Mouse (Mus musculus) heart, postnatal 0 days (tissue): ENCODE measurements around the gene Atp13a3. TPM values are rescaled to one million over a fixed set of nuclear protein-coding genes. Genes with fewer than 3 reads are reported as not detected.

Experiments used
- ATAC-seq: fragments of 200-750 bp; cut with Nextera tagmentation; 2 replicates; pipeline ENCODE4 v1.8.0; 2017; ENCODE audit warnings: low read depth, moderate number of reproducible peaks, moderate library complexity; ENCODE audit not compliant: insufficient read depth
- DNase-seq: peaks from one replicate; pipeline ENCODE4 v3.0.0-alpha.2; 2016; ENCODE audit warnings: low spot score
- H3K27ac ChIP-seq: fragments of 300-500 bp; sonication (generic); 2 replicates; pipeline ENCODE4 v1.5.1; 2014; ENCODE audit warnings: low read depth, mild to moderate bottlenecking
- H3K27me3 ChIP-seq: fragments of 300-500 bp; sonication (generic); 2 replicates; pipeline ENCODE4 v1.6.1; 2014; ENCODE audit warnings: low read length, mixed read lengths; ENCODE audit not compliant: control insufficient read depth, insufficient read depth
- H3K36me3 ChIP-seq: fragments of 300-500 bp; sonication (generic); replicated peaks from 2 replicates; pipeline ENCODE4 v1.6.1; 2014; ENCODE audit warnings: low read length, mixed read lengths; ENCODE audit not compliant: control insufficient read depth, insufficient read depth
- H3K4me1 ChIP-seq: fragments of 300-500 bp; sonication (generic); 2 replicates; pipeline ENCODE4 v1.6.1; 2014; ENCODE audit warnings: antibody characterized with exemption; ENCODE audit not compliant: control insufficient read depth, insufficient read depth
- H3K4me2 ChIP-seq: fragments of 300-500 bp; sonication (generic); 2 replicates; pipeline ENCODE4 v1.6.1; 2014; ENCODE audit warnings: low read depth, mild to moderate bottlenecking, low read length, moderate library complexity
- H3K4me3 ChIP-seq: fragments of 300-500 bp; sonication (generic); 2 replicates; pipeline ENCODE4 v1.5.1; 2014; ENCODE audit warnings: low read depth, low read length
- H3K9ac ChIP-seq: fragments of 300-500 bp; sonication (generic); replicated peaks from 2 replicates; pipeline ENCODE4 v1.6.1; 2014; ENCODE audit warnings: low read depth, low read length, mixed read lengths
- H3K9me3 ChIP-seq: fragments of 300-500 bp; sonication (generic); replicated peaks from 2 replicates; pipeline ENCODE4 v1.6.1; 2016; ENCODE audit warnings: low read length; ENCODE audit not compliant: control insufficient read depth
- CTCF ChIP-seq: IDR thresholded peaks from 2 replicates; pipeline ENCODE4 v1.5.1; 2016; ENCODE audit warnings: antibody characterized with exemption, control low read depth, low read depth
- EP300 ChIP-seq: IDR thresholded peaks from 2 replicates; pipeline ENCODE4 v1.6.1; 2016; ENCODE audit warnings: antibody characterized with exemption, low read depth
- WGBS: fragments of 180-500 bp; shearing (Covaris S2); extraction: QIAGEN DNeasy Blood & Tissue Kit; methylation state at CpG from one replicate; pipeline ENCODE4 v1.1.7; 2014; 5-methylcytosine and 5-hydroxymethylcytosine counted together
- polyA plus RNA-seq: library from polyadenylated mRNA; unstranded; fragments of >200 nt; fragmentation: Nextera tagmentation; extraction: Ambion mirVana; gene quantifications from 2 replicates; pipeline ENCODE4 v1.2.1, GENCODE M21; 2015
- total RNA-seq: library from RNA; depleted of rRNA; stranded (reverse); fragments of >200 nt; gene quantifications from 2 replicates; pipeline ENCODE4 v1.2.3, GENCODE M21; 2014; ENCODE audit warnings: low replicate concordance

Atp13a3 gene
- total and polyA plus RNA-seq, 2 experiments from 2014 or later, result 4.5 to 27.1 TPM

- H3K27ac ChIP-seq, result no peak overlapping the region
- H3K9ac ChIP-seq, result no peak overlapping the region
- no peak for ATAC-seq
- H3K4me2 ChIP-seq, result no peak overlapping the region
- no peaks in the 10 kb centered on the region for H3K27me3 ChIP-seq
- TF ChIP-seq CTCF (no peak), EP300 (no peak)
- no peaks in the 10 kb centered on the region for H3K36me3 ChIP-seq
- 84% methylated on average over 7 of the region's 7 CpGs for WGBS
- no peaks in the 10 kb centered on the region for H3K4me1 ChIP-seq
- H3K9me3 ChIP-seq, result no peaks in the 10 kb centered on the region
- H3K4me3 ChIP-seq, result no peak overlapping the region
- no peak for DNase-seq
These were observed 30.5 kb upstream of the Atp13a3 start for GRCm38 (mm10) chr16:30436276-30436675.

GRCm38 (mm10) chr16:30435393-30435792 is 29.6 kb upstream of the Atp13a3 start:
- Histone ChIP-seq H3K27me3 (no peaks in the 10 kb centered on the region), H3K4me1 (no peaks in the 10 kb centered on the region), H3K36me3 (no peaks in the 10 kb centered on the region), H3K9me3 (no peaks in the 10 kb centered on the region), H3K27ac (no peak overlapping the region), H3K9ac (no peak overlapping the region), H3K4me3 (no peak overlapping the region), H3K4me2 (no peak overlapping the region)
- ATAC-seq (no peak), DNase-seq (no peak)
- WGBS, result 10% methylated on average over 4 of the region's 4 CpGs
- TF ChIP-seq CTCF (no peak), EP300 (no peak)

GRCm38 (mm10) chr16:30433148-30433547 is 27.4 kb upstream of the Atp13a3 start:
- Histone ChIP-seq H3K4me3 (no peak overlapping the region), H3K4me1 (no peaks in the 10 kb centered on the region), H3K27me3 (no peaks in the 10 kb centered on the region), H3K4me2 (no peak overlapping the region), H3K36me3 (no peaks in the 10 kb centered on the region), H3K9ac (no peak overlapping the region), H3K9me3 (no peaks in the 10 kb centered on the region), H3K27ac (no peak overlapping the region)
- TF ChIP-seq EP300, result no peak
- no peak for TF ChIP-seq CTCF
- no peak for ATAC-seq
- no peak for DNase-seq
- 84% methylated on average over 3 of the region's 3 CpGs for WGBS

GRCm38 (mm10) chr16:30432111-30432510 is 26.3 kb upstream of the Atp13a3 start:
- no peak for ATAC-seq
- no peaks in the 10 kb centered on the region for H3K27me3 ChIP-seq
- no peaks in the 10 kb centered on the region for H3K9me3 ChIP-seq
- DNase-seq, result no peak
- H3K4me2 ChIP-seq, result no peak overlapping the region
- no peak overlapping the region for H3K27ac ChIP-seq
- no peaks in the 10 kb centered on the region for H3K4me1 ChIP-seq
- no peaks in the 10 kb centered on the region for H3K36me3 ChIP-seq
- H3K9ac ChIP-seq, result no peak overlapping the region
- H3K4me3 ChIP-seq, result no peak overlapping the region
- 80% methylated on average over 2 of the region's 2 CpGs for WGBS
- TF ChIP-seq CTCF (no peak), EP300 (no peak)

GRCm38 (mm10) chr16:30430512-30431088 is 24.8 kb upstream of the Atp13a3 start:
- Histone ChIP-seq H3K4me1 (no peaks in the 10 kb centered on the region), H3K27me3 (no peaks in the 10 kb centered on the region), H3K36me3 (no peaks in the 10 kb centered on the region), H3K4me2 (no peak overlapping the region), H3K27ac (no peak overlapping the region), H3K4me3 (no peak overlapping the region), H3K9ac (no peak overlapping the region), H3K9me3 (no peaks in the 10 kb centered on the region)
- no peak for ATAC-seq
- TF ChIP-seq CTCF (no peak), EP300 (no peak)
- DNase-seq, result no peak
- WGBS, result 86% methylated on average over 2 of the region's 2 CpGs

- H3K27me3 ChIP-seq, result no peaks in the 10 kb centered on the region
- H3K4me3 ChIP-seq, result no peak overlapping the region
- WGBS, result 47% methylated on average over 4 of the region's 4 CpGs
- no peak overlapping the region for H3K9ac ChIP-seq
- ATAC-seq, result no peak
- no peak overlapping the region for H3K4me2 ChIP-seq
- H3K9me3 ChIP-seq, result no peaks in the 10 kb centered on the region
- H3K36me3 ChIP-seq, result no peaks in the 10 kb centered on the region
- TF ChIP-seq EP300, result no peak
- TF ChIP-seq CTCF, result no peak
- H3K4me1 ChIP-seq, result no peaks in the 10 kb centered on the region
- DNase-seq, result no peak
- H3K27ac ChIP-seq, result no peak overlapping the region
These were observed 23.0 kb upstream of the Atp13a3 start for GRCm38 (mm10) chr16:30428753-30429260.
